Mouse (Mus musculus) embryonic facial prominence, embryonic 11.5 days (tissue): ENCODE measurements at regions not wholly inside any gene's neighbourhood (a gene's known extent, or its start where the extent isn't known, plus 50 kb on each side); places are given as distances from the start of the nearest gene placed in this dataset.
A peak's percentile ranks its signal among the peaks of the same experiment; 100 is the strongest.

Experiments
- ATAC-seq: fragments of 200-750 bp; cut with Nextera tagmentation; replicated peaks from 2 replicates; pipeline ENCODE4 v1.8.0; 2017; ENCODE audit warnings: low read depth; ENCODE audit not compliant: insufficient number of reproducible peaks, low FRiP score, low TSS enrichment
- DNase-seq: peaks from one replicate; pipeline ENCODE4 v3.0.0-alpha.2; 2015; ENCODE audit warnings: low spot score
- H3K27ac ChIP-seq: fragments of 300-500 bp; sonication (generic); replicated peaks from 2 replicates; pipeline ENCODE4 v1.5.1; 2014; ENCODE audit warnings: mild to moderate bottlenecking, low read depth, low read length, control low read depth
- H3K27me3 ChIP-seq: fragments of 300-500 bp; sonication (generic); 2 replicates; pipeline ENCODE4 v1.6.1; 2014; ENCODE audit warnings: mild to moderate bottlenecking, low read length, moderate library complexity, mixed read lengths; ENCODE audit not compliant: control insufficient read depth, insufficient read depth
- H3K36me3 ChIP-seq: fragments of 300-500 bp; sonication (generic); replicated peaks from 2 replicates; pipeline ENCODE4 v1.6.1; 2014; ENCODE audit warnings: low read depth, mild to moderate bottlenecking, low read length, moderate library complexity, mixed read lengths; ENCODE audit not compliant: control insufficient read depth, insufficient read depth
- H3K4me1 ChIP-seq: fragments of 300-500 bp; sonication (generic); 2 replicates; pipeline ENCODE4 v1.6.1; 2014; ENCODE audit warnings: low read length, mixed read lengths; ENCODE audit not compliant: control insufficient read depth, insufficient read depth
- H3K4me2 ChIP-seq: fragments of 300-500 bp; sonication (generic); 2 replicates; pipeline ENCODE4 v1.6.1; 2014; ENCODE audit warnings: low read depth, mild to moderate bottlenecking, control low read depth, low read length, moderate library complexity
- H3K4me3 ChIP-seq: fragments of 300-500 bp; sonication (generic); 2 replicates; pipeline ENCODE4 v1.5.1; 2014; ENCODE audit warnings: low read depth, low read length, control low read depth
- H3K9ac ChIP-seq: fragments of 300-500 bp; sonication (generic); replicated peaks from 2 replicates; pipeline ENCODE4 v1.6.1; 2014; ENCODE audit warnings: mild to moderate bottlenecking, control low read depth, low read length
- H3K9me3 ChIP-seq: fragments of 300-500 bp; sonication (generic); replicated peaks from 2 replicates; pipeline ENCODE4 v1.6.1; 2016; ENCODE audit warnings: mild to moderate bottlenecking, low read length, inconsistent platforms, mixed read lengths; ENCODE audit not compliant: control insufficient read depth
- WGBS: fragments of 180-500 bp; shearing (Covaris S2); extraction: QIAGEN DNeasy Blood & Tissue Kit; methylation state at CpG from one replicate; pipeline ENCODE4 v1.1.7; 2014; 5-methylcytosine and 5-hydroxymethylcytosine counted together

- no peaks in the 10 kb centered on the region for H3K27me3 ChIP-seq
- no peaks in the 10 kb centered on the region for H3K36me3 ChIP-seq
- no peak overlapping the region for H3K9ac ChIP-seq
- 73% methylated on average over 2 of the region's 2 CpGs for WGBS
- H3K4me1 ChIP-seq: no peaks in the 10 kb centered on the region
- H3K9me3 ChIP-seq: no peaks in the 10 kb centered on the region
- H3K4me2 ChIP-seq: no peak overlapping the region
- H3K4me3 ChIP-seq: no peak overlapping the region
- DNase-seq: no peak
- H3K27ac ChIP-seq: no peak overlapping the region
- ATAC-seq: no peak
Observed at GRCm38 (mm10) chr9:94287559-94287958, 250.3 kb downstream of the 1190002N15Rik start.

- Histone ChIP-seq H3K27me3 (no peaks in the 10 kb centered on the region), H3K27ac (no peak overlapping the region), H3K4me2 (no peak overlapping the region), H3K9me3 (no peaks in the 10 kb centered on the region), H3K4me3 (no peak overlapping the region), H3K9ac (no peak overlapping the region), H3K4me1 (no peaks in the 10 kb centered on the region), H3K36me3 (no peaks in the 10 kb centered on the region)
- 81% methylated on average over 4 of the region's 4 CpGs for WGBS
- ATAC-seq (no peak), DNase-seq (no peak)
Observed at GRCm38 (mm10) chr9:94278657-94279585, 259.0 kb downstream of the 1190002N15Rik start.

GRCm38 (mm10) chr9:94277096-94277495 lies 260.8 kb downstream of the 1190002N15Rik start:
- H3K27ac ChIP-seq: no peak overlapping the region
- H3K27me3 ChIP-seq: no peaks in the 10 kb centered on the region
- no peak overlapping the region for H3K9ac ChIP-seq
- no peaks in the 10 kb centered on the region for H3K9me3 ChIP-seq
- no peak overlapping the region for H3K4me2 ChIP-seq
- DNase-seq (no peak), ATAC-seq (no peak)
- H3K36me3 ChIP-seq: no peaks in the 10 kb centered on the region
- H3K4me3 ChIP-seq: no peak overlapping the region
- WGBS: 81% methylated on average over 3 of the region's 3 CpGs
- H3K4me1 ChIP-seq: no peaks in the 10 kb centered on the region

GRCm38 (mm10) chr9:94269213-94269612 lies 268.7 kb downstream of the 1190002N15Rik start:
- no peaks in the 10 kb centered on the region for H3K27me3 ChIP-seq
- H3K4me3 ChIP-seq: no peak overlapping the region
- DNase-seq: peak; percentile 35
- no peaks in the 10 kb centered on the region for H3K36me3 ChIP-seq
- no peak overlapping the region for H3K27ac ChIP-seq
- H3K4me2 ChIP-seq: no peak overlapping the region
- H3K9ac ChIP-seq: no peak overlapping the region
- no peaks in the 10 kb centered on the region for H3K4me1 ChIP-seq
- ATAC-seq: no peak
- H3K9me3 ChIP-seq: no peaks in the 10 kb centered on the region
- WGBS: 81% methylated on average over 5 of the region's 5 CpGs

GRCm38 (mm10) chr9:94267243-94267642 lies 270.6 kb downstream of the 1190002N15Rik start:
- Histone ChIP-seq H3K36me3 (no peaks in the 10 kb centered on the region), H3K27me3 (no peaks in the 10 kb centered on the region), H3K4me2 (no peak overlapping the region), H3K27ac (no peak overlapping the region), H3K4me1 (no peaks in the 10 kb centered on the region), H3K4me3 (no peak overlapping the region), H3K9ac (no peak overlapping the region), H3K9me3 (no peaks in the 10 kb centered on the region)
- WGBS: 100% methylated on average over 1 of the region's 1 CpGs
- DNase-seq (no peak), ATAC-seq (no peak)

GRCm38 (mm10) chr9:94239479-94240241 lies 298.2 kb downstream of the 1190002N15Rik start:
- Histone ChIP-seq H3K36me3 (no peaks in the 10 kb centered on the region), H3K4me3 (no peak overlapping the region), H3K27ac (no peak overlapping the region), H3K27me3 (no peaks in the 10 kb centered on the region), H3K9me3 (no peaks in the 10 kb centered on the region), H3K4me1 (no peaks in the 10 kb centered on the region), H3K9ac (no peak overlapping the region), H3K4me2 (no peak overlapping the region)
- DNase-seq (no peak), ATAC-seq (no peak)
- 71% methylated on average over 8 of the region's 8 CpGs for WGBS

GRCm38 (mm10) chr9:94238565-94238964 lies 299.3 kb downstream of the 1190002N15Rik start:
- Histone ChIP-seq H3K27ac (no peak overlapping the region), H3K4me2 (no peak overlapping the region), H3K4me1 (no peaks in the 10 kb centered on the region), H3K9ac (no peak overlapping the region), H3K9me3 (no peaks in the 10 kb centered on the region), H3K4me3 (no peak overlapping the region), H3K27me3 (no peaks in the 10 kb centered on the region), H3K36me3 (no peaks in the 10 kb centered on the region)
- no peak for DNase-seq
- no peak for ATAC-seq

GRCm38 (mm10) chr9:94229537-94229936 lies 308.3 kb downstream of the 1190002N15Rik start:
- no peak overlapping the region for H3K4me3 ChIP-seq

More at GRCm38 (mm10) chr9:94229537-94229936, 308.3 kb downstream of the 1190002N15Rik start:
- Histone ChIP-seq H3K27me3 (no peaks in the 10 kb centered on the region), H3K9me3 (no peaks in the 10 kb centered on the region), H3K36me3 (no peaks in the 10 kb centered on the region), H3K4me2 (no peak overlapping the region), H3K27ac (no peak overlapping the region), H3K9ac (no peak overlapping the region), H3K4me1 (no peaks in the 10 kb centered on the region)
- ATAC-seq: no peak
- no peak for DNase-seq
- 77% methylated on average over 2 of the region's 2 CpGs for WGBS
